Mouse (Mus musculus) fibroblast of lung, adult 2 months (primary cell): ENCODE results near the gene Bptf.
"Not testable (repeated sequence)": the region's sequence is repeated elsewhere in the genome, so short reads cannot be mapped to it uniquely, and the experiment has no call there.

Experiments used
- DNase-seq: peaks from one replicate; pipeline ENCODE4 v3.0.0-alpha.2; 2011; ENCODE audit warnings: low read depth

Gene Bptf

DNA sequence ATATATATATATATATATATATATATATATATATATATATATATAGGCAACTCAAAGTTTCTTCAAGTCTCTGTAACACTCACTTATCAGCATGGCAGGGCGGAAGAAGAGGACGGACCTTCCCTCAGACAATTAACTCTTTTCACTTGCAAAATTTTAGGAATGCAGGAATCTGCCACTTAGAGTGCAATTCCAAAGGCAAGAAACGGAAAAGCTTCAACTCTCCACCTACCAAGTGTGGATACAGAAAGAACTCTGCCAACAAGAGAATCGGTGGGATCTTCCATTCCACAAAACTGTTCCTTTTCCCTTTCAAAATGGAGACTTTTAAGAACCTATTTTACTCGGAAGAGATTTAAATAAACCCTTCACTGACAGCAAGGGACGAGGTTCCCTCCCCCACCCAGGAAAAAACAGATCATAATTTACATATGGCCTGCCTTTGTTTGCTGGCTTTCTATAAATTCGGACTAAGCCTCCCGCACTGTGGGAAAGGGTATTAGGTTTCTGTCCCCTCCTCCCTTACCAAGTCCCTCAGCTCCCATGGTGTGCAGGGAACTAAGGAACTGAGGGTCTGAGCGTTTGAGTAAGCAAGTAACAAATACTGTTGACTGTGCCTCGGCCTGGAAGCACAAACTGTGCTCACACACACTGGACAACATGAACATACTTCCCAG lies 17.9 kb downstream of the Bptf start:
- DNase-seq = no peak

- peak; percentile 71 for DNase-seq
Observed at GRCm38 (mm10) chr11:107113112-107113511, 18.8 kb downstream of the Bptf start.

DNA sequence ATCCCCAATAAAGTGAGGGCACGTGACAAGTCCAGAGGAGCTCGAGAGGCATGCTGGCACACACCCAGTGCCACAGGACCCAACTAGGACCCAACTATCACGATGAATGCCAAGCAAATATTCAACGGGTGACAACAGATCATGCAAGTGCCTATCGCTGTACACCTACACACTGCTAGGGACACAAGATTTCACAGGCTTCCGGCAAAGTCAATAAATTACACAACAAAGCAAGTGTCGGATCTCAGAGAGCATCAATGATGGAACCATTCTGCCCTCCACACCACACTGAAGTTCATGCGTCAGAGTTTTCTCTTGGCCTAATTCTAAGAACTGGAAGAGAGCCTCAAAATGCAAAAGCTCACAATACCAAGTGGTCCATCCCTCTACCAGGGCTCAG lies 22.3 kb downstream of the Bptf start:
- DNase-seq = no peak

DNA sequence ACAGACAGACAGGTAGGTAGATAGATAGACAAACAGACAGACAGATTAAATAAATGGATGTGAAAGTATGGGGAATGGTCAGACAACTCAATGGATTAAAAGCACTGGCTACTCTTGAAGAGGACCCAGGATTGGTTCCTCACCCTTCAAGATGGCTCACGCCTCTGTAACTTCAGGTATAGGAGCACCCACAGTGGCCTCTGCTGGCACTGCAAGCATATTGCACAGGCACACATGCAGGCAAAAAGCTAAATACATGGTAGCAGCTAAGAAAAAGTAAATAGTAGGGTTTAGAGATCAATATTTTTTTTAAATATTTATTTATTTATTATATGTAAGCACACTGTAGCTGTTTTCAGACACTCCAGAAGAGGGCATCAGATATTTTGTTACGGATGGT lies 23.0 kb downstream of the Bptf start:
- no peak for DNase-seq

GRCm38 (mm10) chr11:107107725-107108078 lies 24.2 kb downstream of the Bptf start:
- DNase-seq = no peak

DNA sequence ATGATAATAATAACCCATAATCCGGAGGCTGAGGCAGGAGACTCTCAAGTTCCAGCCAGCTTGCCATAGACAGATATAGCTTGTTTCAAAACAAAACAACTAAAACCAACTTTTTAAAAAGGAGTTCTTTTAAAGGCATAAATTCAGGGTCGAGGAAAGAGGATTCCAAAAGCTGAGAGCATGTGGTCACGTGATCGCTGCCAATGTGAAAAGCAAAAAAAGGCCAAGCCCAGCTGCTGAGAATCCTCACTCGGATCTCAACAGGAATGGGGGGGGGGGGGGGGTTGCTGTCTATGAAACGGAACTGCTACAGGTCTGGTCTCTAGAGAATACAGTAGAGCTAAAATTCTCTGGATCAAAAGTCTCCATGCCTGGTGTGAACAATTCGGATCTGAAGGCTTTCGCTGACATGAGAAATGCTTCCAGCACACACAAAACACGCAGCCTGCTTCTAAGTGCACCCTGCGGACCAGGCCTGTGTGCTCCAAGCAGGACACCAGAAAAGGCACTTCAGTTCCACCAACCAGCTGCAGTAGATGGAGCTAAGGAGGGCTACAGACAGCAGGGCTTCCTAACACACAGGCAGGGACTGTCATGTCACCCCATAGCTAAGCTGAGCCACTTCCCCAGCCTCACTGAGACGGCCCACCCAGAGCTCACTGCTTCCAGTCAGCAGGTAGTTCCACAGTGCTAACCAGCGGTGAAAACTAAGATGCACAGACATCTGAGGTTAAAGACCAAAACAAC lies 24.8 kb downstream of the Bptf start:
- no peak for DNase-seq

DNA sequence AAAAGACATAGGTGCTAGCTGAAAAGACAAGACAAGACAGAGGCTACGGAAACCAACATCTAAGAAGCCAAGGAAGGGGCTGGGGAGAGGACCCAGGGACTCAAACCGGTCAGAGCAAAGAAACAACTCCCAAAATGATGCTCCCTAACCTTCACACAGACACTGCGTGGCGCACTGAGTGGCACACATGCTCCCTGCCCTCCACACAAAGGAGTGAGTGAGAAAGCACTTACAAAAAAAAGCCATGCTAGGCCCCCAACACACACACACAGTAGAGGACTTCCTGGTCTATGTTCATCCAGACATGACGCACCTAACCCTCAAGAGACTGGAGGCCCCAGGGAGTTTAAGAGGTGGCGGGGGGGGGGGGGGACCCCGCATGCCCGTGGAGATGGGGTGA lies 25.5 kb downstream of the Bptf start:
- no peak for DNase-seq

DNA sequence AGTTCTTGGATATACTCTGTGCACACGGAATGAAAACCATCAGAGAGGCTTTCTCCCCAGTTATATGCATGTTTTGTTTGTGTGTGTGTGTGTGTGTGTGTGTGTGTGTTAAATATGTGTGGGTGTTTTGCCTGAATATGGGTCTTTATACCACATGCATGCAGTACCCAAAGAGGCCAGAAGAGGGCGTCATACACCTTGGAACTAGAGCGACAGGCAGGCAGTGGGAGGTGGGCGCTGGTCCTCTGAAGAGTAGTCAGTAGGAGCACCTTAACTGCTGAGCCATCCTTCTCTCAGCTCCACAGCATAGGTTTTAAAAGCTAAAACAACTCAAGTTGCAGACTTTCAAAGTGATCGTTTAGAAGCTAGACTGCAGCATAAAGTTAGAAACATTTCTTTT lies 26.7 kb downstream of the Bptf start:
- DNase-seq = no peak

GRCm38 (mm10) chr11:107103736-107104135 lies 28.2 kb downstream of the Bptf start:
- no peak for DNase-seq

GRCm38 (mm10) chr11:107103224-107103589 lies 28.7 kb downstream of the Bptf start:
- DNase-seq = no peak

GRCm38 (mm10) chr11:107102465-107103223 lies 29.3 kb downstream of the Bptf start:
- DNase-seq = no peak

- no peak for DNase-seq
Observed at GRCm38 (mm10) chr11:107096973-107097372, 35.0 kb downstream of the Bptf start.

- no peak for DNase-seq
Observed at GRCm38 (mm10) chr11:107093871-107094270, 38.1 kb downstream of the Bptf start.

DNA sequence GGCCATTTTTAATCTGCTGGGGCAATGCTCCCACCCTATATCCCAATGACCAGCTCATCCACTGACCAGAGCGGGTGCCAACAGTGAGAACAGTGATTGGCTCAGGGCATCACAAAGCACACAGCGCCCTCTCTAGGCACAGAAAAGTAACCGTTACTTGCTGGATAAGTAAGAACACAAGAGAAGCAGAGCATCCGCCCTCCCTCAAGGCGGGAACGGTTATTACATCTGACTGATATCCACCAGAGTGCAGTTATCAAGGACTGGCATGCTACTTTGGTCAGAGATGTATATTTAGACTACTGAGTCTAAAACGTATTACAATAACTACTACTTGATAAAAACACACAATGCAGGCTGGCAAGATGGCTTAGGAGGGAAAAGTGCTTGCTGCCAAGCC lies 39.3 kb downstream of the Bptf start:
- DNase-seq = no peak

DNA sequence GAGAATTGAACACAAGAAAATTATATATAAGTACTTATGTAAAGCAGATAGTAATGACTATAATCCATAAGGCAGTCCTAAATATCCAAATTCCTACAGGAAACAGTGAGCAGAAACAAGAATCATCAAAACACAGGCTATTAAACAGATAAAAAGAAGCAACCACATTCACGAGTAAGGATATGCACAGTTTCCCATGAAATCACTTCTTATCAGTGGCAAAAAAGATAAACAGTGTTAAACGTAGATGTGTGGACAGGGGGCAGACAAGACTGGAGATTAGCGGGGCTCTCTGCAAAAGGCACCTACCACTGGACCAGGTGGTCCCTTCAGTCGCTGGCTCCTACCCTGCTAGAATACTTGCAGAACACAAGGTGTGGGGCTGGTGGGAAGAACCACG lies 46.1 kb downstream of the Bptf start:
- no peak for DNase-seq

GRCm38 (mm10) chr11:107083480-107083879 lies 48.4 kb downstream of the Bptf start:
- DNase-seq = no peak

GRCm38 (mm10) chr11:107065216-107065785 lies 66.6 kb downstream of the Bptf start:
- DNase-seq = no peak

DNA sequence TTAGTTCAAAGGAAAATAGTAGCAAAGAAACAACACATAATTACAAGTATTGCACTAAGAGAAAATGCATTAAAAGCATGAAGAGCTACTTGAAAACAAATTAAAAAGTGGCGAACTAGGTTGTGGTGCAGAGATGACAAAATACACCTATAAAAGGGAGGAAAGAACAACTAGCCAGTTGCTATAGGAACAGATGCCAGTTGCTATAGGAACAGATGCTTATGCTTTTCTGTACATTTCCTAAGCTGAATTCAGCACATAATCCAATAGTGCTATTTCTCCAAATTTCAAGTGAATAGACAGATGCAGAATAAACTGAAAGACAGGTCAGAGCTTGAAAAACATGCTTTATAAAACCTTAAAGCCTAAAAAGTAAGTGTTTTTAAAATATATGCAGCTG lies 67.3 kb downstream of the Bptf start:
- DNase-seq = no peak

GRCm38 (mm10) chr11:107063067-107063466 lies 68.9 kb downstream of the Bptf start:
- no peak for DNase-seq

DNA sequence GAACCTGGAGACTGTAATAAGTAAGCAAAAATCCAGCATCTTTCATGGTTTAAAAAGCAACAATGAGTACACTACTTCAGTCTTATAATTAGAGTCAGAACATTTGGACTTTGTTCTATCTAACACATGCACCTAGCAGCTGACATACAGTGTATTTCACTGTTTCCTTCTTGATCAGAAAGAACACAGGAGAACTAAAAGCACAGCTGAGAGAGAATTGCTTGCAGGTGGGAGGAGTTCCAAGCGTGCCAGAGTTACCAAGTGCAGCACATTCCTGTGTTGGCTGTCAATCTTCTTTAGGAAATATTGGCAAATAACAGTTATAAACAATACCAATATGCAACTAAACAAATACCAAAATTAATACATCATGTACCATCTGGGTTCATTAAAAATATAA lies 71.0 kb downstream of the Bptf start:
- DNase-seq = no peak

DNA sequence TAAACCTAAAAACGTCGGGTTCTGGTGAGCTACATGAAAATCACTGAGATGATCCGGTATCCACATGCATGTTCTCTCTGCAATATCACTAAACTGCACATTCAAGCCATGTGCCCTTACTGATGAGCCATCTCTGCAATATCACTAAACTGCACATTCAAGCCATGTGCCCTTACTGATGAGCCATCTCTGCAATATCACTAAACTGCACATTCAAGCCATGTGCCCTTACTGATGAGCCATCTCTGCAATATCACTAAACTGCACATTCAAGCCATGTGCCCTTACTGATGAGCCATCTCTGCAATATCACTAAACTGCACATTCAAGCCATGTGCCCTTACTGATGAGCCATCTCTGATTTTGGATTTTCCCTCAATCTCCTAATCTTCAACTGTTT lies 72.3 kb downstream of the Bptf start:
- not testable (repeated sequence) for DNase-seq

DNA sequence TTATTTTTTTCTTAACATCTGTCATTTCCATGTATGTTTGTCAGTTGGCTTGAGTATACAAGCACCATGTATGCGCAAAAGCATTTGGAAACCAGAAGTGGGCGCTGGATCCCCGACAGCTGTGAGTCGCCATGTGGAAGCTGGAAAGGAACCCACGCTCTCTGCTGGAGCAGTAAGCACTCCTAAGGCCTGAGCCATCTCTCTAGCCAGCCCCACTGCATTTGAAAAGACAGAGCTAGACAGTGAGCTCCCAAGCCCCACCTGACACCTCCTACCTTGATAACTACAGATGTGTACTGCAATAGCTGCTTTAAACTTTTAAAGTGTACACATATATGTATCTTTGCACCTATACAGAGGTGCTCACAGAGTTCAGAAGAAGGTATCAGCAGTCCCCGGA lies 74.5 kb downstream of the Bptf start:
- no peak for DNase-seq

DNA sequence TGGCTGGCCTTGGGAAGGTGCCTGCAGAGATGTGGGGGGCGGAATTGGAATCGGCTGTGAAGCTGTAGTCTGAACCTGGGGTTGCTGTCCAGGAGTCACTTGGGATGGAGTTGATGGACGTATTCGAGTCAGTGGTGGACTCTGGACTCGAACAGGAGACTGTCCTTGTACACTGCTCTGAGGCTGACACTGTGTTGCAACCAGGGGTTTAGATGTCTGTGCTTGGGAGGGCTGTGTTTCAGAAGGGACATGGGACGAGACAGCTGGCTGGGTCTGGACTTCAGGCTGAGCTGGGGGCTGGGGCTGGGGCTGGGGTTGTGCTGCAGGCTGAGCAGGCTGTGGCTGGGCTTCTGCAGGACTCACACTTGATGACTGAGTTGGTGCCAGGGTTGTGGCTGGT lies 77.1 kb downstream of the Bptf start:
- DNase-seq = no peak
